Mouse (Mus musculus) ES-E14 (cell line): ENCODE measurements around the gene Esam.

Experiments
- MAFK ChIP-seq: IDR thresholded peaks from 2 replicates; pipeline ENCODE4 v1.6.1; 2014; ENCODE audit warnings: mild to moderate bottlenecking, low read depth, low read length, inconsistent platforms; ENCODE audit not compliant: insufficient read depth
- ZC3H11A ChIP-seq: IDR thresholded peaks from 2 replicates; pipeline ENCODE4 v1.6.1; 2012; ENCODE audit warnings: low read depth, mild to moderate bottlenecking, inconsistent platforms, low read length, borderline replicate concordance

DNA sequence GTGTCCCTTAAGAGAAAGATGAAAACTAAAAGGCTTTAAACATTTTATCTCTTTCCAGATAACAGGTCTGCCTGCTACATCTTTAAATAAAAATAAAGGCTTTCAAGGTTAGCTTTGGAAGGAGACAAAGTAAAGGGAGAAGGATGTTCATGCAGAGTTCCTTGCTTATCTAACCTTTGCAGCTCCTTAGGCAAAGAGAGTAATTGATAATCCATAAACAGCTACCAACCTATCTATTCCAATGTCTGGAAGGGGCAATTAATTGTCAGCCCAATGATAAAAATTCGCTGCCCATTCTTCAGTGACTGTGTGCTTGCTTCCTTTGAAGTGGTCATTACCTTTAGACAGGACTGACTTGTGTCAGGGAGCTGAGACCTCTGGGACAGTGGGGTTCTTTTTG, 35.9 kb downstream of the Esam start:
- TF ChIP-seq MAFK (no peak), ZC3H11A (no peak)
